Mouse (Mus musculus) embryo, embryonic 9.5 days (tissue): ENCODE results near the gene Cbx1.
A peak's percentile ranks its signal among the peaks of the same experiment; 100 is the strongest.
"Not testable (repeated sequence)": the region's sequence is repeated elsewhere in the genome, so short reads cannot be mapped to it uniquely, and the experiment has no call there.

Source experiments
- DNase-seq: peaks from one replicate; pipeline ENCODE4 v3.0.0-alpha.2; 2017; ENCODE audit errors: extremely low spot score

Cbx1 gene

DNA sequence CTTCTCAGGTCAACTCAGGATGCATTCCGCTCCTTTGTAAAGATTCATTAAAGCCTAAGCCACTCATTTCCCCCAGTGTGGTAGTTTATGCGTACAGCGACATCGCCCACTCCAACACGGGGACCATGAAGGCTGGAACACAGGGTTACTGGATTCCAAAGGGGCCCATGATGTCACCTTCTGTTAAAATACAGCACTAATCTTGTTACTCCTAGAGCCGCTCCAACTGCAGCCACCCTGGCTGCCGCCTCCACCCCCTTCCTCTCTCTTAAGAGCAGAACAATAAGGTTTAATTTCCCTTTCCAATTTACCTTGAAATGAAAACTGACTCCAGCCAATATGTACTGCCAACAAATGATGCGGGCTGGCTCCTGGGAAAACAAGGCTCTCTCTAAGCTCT lies 13.9 kb upstream of the Cbx1 start:
- DNase-seq, result no peak

GRCm38 (mm10) chr11:96775665-96776064 lies 13.3 kb upstream of the Cbx1 start:
- DNase-seq, result no peak

DNA sequence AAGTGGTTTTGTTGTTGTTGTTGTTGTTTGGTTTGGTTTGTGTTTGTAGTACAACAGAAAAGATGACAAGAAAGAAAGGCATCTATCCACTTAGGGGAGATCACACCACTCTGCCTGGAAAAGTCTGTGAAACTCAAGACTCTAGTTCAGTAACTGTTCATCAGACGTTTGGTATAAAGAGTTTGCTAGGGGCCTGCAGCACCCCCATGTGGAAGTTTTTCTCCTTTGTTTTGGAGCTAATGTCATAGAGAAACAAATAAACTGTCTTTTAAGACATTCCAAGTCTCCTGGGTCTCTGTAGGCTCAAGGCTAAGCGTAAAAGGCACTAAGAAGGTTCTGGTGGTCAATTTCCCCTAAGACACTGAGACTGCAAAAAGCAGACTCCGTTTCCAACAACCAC lies 12.9 kb upstream of the Cbx1 start:
- DNase-seq, result no peak

GRCm38 (mm10) chr11:96776968-96777962 lies 11.7 kb upstream of the Cbx1 start, which contains the start of gene Snx11:
Snx11 (minus strand) TSS chr11:96777559.
- peak; percentile 99 for DNase-seq

DNA sequence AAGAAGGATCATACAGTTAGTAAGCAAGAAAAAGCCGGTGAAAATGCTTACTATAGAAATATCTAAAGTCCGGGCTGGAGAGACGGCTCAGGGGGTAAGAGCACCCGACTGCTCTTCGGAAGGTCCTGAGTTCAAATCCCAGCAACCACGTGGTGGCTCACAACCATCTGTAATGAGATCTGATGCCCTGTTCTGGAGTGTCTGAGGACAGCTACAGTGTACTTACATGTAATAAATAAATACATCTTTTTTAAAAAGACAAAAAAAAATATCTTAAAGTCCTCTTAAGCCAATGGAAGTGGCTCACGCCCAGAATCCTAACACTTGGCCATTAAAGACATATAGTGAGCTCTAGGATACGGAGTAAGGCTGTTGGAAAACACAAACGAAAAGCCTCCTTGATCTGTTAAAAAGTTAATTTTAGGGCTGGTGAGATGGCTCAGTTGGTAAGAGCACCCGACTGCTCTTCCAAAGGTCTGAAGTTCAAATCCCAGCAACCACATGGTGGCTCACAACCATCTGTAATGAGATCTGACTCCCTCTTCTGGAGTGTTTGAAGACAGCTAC lies 10.8 kb upstream of the Cbx1 start:
- not testable (repeated sequence) for DNase-seq

- DNase-seq, result no peak
Measured at GRCm38 (mm10) chr11:96780306-96780705, 8.6 kb upstream of the Cbx1 start.

DNA sequence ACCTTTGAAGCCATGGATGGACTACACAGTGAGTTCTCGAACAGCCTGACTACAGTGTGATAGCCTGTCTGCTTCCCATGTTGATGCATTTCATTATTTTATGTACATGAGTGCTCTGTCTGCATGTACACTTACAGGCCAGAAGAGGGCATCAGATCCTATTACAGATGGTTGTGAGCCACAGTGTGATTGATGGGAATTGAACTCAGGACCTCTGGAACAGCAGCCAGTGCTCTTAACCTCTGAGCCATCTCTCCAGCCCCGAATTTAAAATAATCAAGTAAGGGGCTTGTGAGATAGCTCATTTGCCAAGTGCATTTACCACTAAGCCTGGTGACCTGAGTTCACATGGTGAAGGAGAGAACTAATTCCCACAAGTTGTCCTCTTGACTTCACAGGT lies 7.5 kb upstream of the Cbx1 start:
- DNase-seq, result no peak

GRCm38 (mm10) chr11:96784847-96785246 lies 4.1 kb upstream of the Cbx1 start:
- DNase-seq, result peak; percentile 78

DNA sequence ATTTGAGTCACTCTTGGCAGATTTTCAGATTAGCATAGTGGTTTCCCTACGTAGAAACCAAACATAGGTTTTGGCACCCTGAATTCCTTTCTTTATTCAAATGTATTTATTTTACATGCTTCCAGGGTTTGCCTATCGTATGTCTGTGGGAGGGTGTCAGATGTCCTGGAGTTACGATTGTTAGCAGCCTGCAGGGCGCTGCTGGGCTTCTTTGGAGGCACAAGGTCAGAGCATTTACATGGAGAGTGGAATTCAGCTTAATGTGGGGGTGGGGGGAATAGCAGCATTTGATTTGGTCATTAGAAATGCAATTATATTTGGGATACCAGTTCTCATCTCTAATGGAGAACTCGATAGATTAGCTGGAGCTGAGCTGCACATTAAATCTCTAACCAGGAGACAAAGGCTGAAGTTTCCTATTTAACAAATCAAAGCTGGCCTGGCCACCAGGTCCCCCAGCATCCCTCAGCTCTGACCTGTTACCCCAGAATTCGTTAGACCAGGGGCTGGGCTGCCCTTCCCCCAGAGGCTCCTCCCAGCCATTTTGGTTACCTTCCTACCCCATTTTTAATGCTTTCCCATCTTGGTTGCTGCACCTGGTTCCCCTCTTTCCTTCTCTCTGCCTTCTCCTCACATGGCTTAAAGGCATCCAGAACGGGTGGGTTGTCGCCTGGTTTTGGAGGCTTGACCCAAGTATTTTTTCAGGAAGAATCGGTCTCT lies 2.0 kb upstream of the Cbx1 start:
- no peak for DNase-seq

DNA sequence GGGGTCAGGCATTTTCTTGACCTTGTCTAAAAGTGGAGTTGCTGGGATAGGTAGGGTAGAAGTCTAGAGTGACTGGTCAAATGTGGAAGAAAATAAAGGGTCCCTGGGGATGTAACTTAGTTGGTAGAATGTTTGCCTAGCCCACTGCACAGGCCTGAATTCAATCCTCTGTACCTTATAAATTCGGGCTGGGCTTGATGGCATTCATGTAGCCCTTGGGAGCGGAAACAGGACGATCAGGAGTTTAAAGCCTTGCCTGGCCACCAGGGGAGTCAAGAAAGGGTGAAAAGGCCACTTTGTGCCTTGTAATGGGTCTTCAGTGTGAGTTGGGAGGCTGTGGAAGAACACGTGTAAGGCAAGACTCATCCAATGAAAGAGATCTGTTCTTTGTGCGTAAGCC lies 1.1 kb downstream of the Cbx1 start:
- DNase-seq, result peak; percentile 29

DNA sequence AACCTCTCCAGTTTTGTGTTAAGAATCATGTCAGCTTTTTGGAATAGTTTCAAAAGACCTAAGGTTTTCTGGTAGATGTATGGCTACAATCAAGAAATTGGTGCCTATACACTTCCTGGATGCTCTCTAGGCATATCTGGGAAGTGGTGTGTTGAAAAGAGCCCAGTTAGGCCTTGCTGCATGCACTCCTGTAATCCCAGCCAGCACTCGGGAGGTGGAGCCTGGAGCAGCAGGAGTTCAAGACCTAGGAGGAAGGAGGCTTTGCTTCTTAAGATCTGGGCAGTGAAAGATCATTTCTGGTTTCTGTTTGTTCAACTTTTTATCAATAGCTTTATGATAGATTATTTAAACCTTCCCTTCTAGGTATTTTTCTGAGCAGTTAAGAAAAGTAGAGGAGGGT lies 1.8 kb downstream of the Cbx1 start:
- no peak for DNase-seq

DNA sequence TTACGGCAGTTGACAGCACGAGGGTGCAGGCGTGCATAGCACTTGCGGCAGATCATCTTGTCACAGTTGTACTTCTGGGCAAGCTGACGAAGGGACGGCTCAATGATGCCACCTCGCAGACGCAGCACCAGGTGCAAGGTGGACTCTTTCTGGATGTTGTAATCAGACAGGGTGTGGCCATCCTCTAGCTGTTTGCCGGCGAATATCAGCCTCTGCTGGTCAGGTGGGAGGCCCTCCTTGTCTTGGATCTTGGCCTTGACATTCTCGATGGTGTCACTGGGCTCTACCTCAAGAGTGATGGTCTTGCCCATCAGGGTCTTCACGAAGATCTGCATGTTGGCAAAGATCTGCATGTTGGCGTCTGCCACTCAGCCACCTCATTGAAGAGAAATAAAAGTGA lies 6.6 kb downstream of the Cbx1 start:
- no peak for DNase-seq

DNA sequence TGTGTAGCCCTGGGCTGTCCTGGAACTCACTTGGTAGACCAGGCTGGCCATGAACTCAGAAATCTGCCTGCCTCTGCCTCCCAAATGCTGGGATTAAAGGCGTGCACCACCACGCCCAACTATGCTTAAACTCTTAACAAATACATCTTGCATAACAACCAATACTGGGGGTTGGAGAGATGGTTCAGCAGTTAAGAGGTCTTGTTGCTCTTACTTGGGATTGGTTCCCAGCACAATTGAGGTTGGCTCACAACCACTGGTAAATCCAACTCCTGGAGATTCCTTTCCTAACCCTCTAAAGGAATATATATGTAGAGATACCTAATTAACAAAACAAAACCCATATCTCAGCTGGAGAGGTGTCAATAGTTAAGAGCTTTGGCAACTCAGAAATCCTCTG lies 7.2 kb downstream of the Cbx1 start:
- no peak for DNase-seq

GRCm38 (mm10) chr11:96796586-96796985 lies 7.7 kb downstream of the Cbx1 start:
- DNase-seq, result no peak

DNA sequence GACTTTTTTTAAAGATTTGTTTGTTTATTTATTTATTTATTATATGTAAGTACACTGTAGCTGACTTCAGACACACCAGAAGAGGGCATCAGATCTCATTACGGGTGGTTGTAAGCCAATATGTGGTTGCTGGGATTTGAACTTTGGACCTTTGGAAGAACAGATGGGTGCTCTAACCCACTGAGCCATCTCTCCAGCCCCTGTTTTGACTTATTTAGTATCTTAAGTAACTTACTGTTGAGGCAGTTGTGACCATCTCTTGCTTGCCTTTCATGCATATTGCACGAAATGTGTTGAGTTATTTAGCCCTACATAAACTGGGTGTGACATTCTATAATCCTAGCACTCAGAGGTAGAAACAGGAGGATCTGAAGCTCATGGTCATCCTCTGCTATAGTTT lies 10.6 kb downstream of the Cbx1 start:
- DNase-seq, result no peak

GRCm38 (mm10) chr11:96805606-96806005 lies 16.7 kb downstream of the Cbx1 start:
- no peak for DNase-seq

DNA sequence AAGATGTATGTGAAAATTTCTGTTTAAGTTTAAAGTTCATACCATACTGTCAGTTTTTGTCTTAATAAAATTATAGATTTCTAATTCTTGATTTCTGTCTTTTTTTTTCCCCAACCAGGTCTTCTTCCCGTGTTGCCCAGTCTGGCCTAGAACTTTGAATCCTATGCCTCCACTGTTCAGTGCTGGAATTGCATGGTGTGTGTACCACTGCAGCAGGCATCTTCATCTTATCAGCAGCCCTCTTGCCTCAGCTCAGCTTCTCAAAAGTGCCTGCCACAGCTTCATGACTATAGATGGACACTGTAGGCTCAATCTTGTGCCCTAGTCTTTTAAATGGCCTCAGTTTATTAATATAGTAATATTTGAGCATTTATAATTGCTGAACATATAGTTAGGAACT lies 19.1 kb downstream of the Cbx1 start:
- no peak for DNase-seq

GRCm38 (mm10) chr11:96809562-96810235 lies 20.8 kb downstream of the Cbx1 start:
- no peak for DNase-seq

DNA sequence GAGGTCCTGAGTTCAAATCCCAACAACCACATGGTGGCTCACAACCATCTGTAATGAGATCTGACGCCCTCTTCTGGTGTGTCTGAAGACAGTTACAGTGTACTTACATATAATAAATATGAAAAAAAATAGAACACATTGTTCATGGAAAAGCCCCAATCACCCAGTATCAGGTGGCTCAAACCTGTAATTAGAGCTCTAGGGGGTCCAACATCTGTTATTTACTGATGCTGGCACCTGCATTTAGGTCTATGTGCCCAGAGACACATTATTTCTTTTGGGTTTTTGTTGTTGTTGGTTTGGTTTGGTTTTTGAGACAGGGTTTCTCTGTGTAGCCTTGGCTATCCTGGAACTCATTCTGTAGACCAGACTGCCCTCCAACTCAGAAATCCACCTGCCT lies 22.3 kb downstream of the Cbx1 start:
- not testable (repeated sequence) for DNase-seq

- DNase-seq, result no peak
Measured at GRCm38 (mm10) chr11:96813455-96813854, 24.5 kb downstream of the Cbx1 start.

DNA sequence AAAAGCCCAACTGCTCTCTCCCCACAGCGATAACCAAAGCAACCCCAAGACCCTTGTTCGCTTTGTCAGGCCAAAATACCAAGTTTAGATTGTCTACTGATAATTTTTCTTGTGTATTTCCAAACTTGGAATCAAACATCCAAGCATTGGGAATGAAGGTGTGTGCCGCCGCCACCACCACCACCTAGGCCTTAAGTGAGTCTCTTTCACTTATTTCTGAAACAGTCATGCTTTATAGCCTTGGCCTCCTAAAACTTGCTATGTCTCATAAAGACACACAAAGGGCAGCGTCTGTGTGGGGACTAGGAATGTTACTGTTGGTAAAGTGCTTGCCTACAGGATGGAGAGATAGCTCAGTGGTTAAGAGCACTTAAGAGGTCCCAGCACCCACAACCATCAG lies 25.0 kb downstream of the Cbx1 start:
- no peak for DNase-seq

DNA sequence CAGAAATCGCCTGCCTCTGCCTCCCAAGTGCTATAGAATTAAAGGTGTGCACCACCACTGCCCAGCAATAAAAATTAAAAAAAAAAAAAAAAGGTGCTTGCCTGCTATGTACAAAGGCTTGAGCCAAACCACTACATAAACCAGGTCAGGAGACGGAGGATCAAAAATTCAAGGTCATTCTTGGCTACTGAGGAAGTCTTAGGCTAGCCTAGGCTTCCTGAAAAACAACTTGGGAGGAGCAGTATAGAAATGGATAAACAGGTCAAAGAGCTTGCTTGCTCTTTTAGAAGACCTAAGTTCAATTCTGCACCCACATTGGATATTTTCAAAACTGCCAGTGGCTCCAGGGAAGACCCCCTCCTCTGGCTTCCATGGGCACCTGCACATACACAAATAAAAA lies 25.5 kb downstream of the Cbx1 start:
- no peak for DNase-seq
